Mouse (Mus musculus) CH12.LX (cell line): ENCODE measurements around the gene H3f3b. TPM values are rescaled to one million over a fixed set of nuclear protein-coding genes. Genes with fewer than 3 reads are reported as not detected.

ENCODE experiments used
- DNase-seq: peaks from one replicate; pipeline ENCODE4 v3.0.0-alpha.2; 2013; ENCODE audit errors: extremely low read depth
- H3K27ac ChIP-seq: 2 replicates; pipeline ENCODE4 v1.5.1; 2012; ENCODE audit warnings: low read depth, mild to moderate bottlenecking, control low read depth, moderate library complexity; ENCODE audit not compliant: insufficient read depth
- H3K27me3 ChIP-seq: replicated peaks from 2 replicates; pipeline ENCODE3; 2012; ENCODE audit warnings: inconsistent platforms
- H3K36me3 ChIP-seq, 2 experiments: replicated peaks in 1 of 2; 2 replicates each; pipeline versions ENCODE3 to v1.6.1; 2012; ENCODE audit warnings: inconsistent platforms in 1 of 2, low read length in 1 of 2, mild to moderate bottlenecking in 1 of 2, mixed read lengths in 1 of 2, moderate library complexity in 1 of 2; ENCODE audit not compliant: control insufficient read depth in 1 of 2, insufficient read depth in 1 of 2
- H3K4me1 ChIP-seq, 2 experiments: 2 replicates each; pipeline ENCODE4 v1.6.1; 2012; ENCODE audit warnings: inconsistent platforms in 1 of 2, moderate library complexity in 1 of 2; ENCODE audit not compliant: insufficient read depth in 2 of 2, control insufficient read depth in 1 of 2
- H3K4me2 ChIP-seq: 2 replicates; pipeline ENCODE4 v1.6.1; 2012; ENCODE audit warnings: low read depth, mild to moderate bottlenecking, control low read depth; ENCODE audit not compliant: poor library complexity, insufficient read depth, severe bottlenecking
- H3K4me3 ChIP-seq, 3 experiments: fragments of 150-350 bp in 1 of 3; sonication (generic) in 1 of 3; replicated peaks in 1 of 3; 2 replicates each; pipeline versions ENCODE3 to v1.5.1; 2011 to 2012; ENCODE audit warnings: low read depth in 2 of 3, low read length in 2 of 3, mild to moderate bottlenecking in 2 of 3, moderate library complexity in 2 of 3, control low read depth in 1 of 3, improper control_type of control experiment in 1 of 3, inconsistent platforms in 1 of 3, mixed read lengths in 1 of 3; ENCODE audit not compliant: poor library complexity in 1 of 3
- H3K79me2 ChIP-seq: replicated peaks from 2 replicates; pipeline ENCODE4 v1.6.1; 2012; ENCODE audit warnings: mild to moderate bottlenecking, moderate library complexity; ENCODE audit not compliant: control insufficient read depth, poor library complexity, insufficient read depth, severe bottlenecking; ENCODE audit errors: extremely low read depth
- H3K9ac ChIP-seq: 2 replicates; pipeline ENCODE4 v1.6.1; 2012; ENCODE audit warnings: low read depth, mild to moderate bottlenecking, control low read depth, moderate library complexity; ENCODE audit not compliant: insufficient read depth
- H3K9me3 ChIP-seq: replicated peaks from 2 replicates; pipeline ENCODE3; 2012; ENCODE audit warnings: low read length, inconsistent platforms, mixed read lengths
- CHD2 ChIP-seq: IDR thresholded peaks from 2 replicates; pipeline ENCODE4 v1.6.1; 2011; ENCODE audit warnings: low read length, improper control_type of control experiment
- CTCF ChIP-seq, 2 experiments: IDR thresholded peaks in 1 of 2; conservative IDR thresholded peaks in 1 of 2; 2 replicates each; pipeline ENCODE4 v1.5.1; 2011 to 2012; ENCODE audit warnings: low read depth in 2 of 2, low read length in 2 of 2, improper control_type of control experiment in 1 of 2, inconsistent platforms in 1 of 2, mild to moderate bottlenecking in 1 of 2, moderate library complexity in 1 of 2
- ELF1 ChIP-seq: IDR thresholded peaks from 2 replicates; pipeline ENCODE4 v1.6.1; 2014; ENCODE audit warnings: low read depth, mild to moderate bottlenecking, inconsistent platforms, low read length, improper control_type of control experiment
- EP300 ChIP-seq: IDR thresholded peaks from 2 replicates; pipeline ENCODE4 v1.6.1; 2011; ENCODE audit warnings: low read length, improper control_type of control experiment
- ETS1 ChIP-seq: conservative IDR thresholded peaks from 2 replicates; pipeline ENCODE4 v1.6.1; 2012; ENCODE audit warnings: low read depth, mild to moderate bottlenecking, inconsistent platforms, low read length, improper control_type of control experiment, moderate library complexity
- GABPA ChIP-seq: IDR thresholded peaks from 2 replicates; pipeline ENCODE4 v1.6.1; 2012; ENCODE audit warnings: low read depth, low read length, improper control_type of control experiment, inconsistent platforms; ENCODE audit not compliant: insufficient replicate concordance
- HCFC1 ChIP-seq: IDR thresholded peaks from 2 replicates; pipeline ENCODE4 v1.6.1; 2012; ENCODE audit warnings: low read depth, mild to moderate bottlenecking, inconsistent platforms, low read length, improper control_type of control experiment
- JUN ChIP-seq: IDR thresholded peaks from 2 replicates; pipeline ENCODE4 v1.6.1; 2011; ENCODE audit warnings: low read depth, mild to moderate bottlenecking, low read length, improper control_type of control experiment, moderate library complexity; ENCODE audit not compliant: insufficient read depth
- KAT2A ChIP-seq: IDR thresholded peaks from 2 replicates; pipeline ENCODE4 v1.6.1; 2012; ENCODE audit warnings: low read length, improper control_type of control experiment, inconsistent platforms; ENCODE audit not compliant: insufficient replicate concordance
- MAX ChIP-seq: IDR thresholded peaks from 2 replicates; pipeline ENCODE4 v1.6.1; 2011; ENCODE audit warnings: low read length, improper control_type of control experiment
- MAZ ChIP-seq: IDR thresholded peaks from 2 replicates; pipeline ENCODE4 v1.6.1; 2012; ENCODE audit warnings: low read depth, mild to moderate bottlenecking, inconsistent platforms, low read length, improper control_type of control experiment, moderate library complexity
- MXI1 ChIP-seq: IDR thresholded peaks from 2 replicates; pipeline ENCODE4 v1.6.1; 2011; ENCODE audit warnings: mild to moderate bottlenecking, low read depth, low read length, improper control_type of control experiment
- MYC ChIP-seq: IDR thresholded peaks from 2 replicates; pipeline ENCODE4 v1.6.1; 2011; ENCODE audit warnings: low read depth, mild to moderate bottlenecking, improper control_type of control experiment, low read length
- NELFE ChIP-seq: IDR thresholded peaks from 2 replicates; pipeline ENCODE4 v1.6.1; 2011; ENCODE audit warnings: low read depth, low read length, improper control_type of control experiment
- PAX5 ChIP-seq: IDR thresholded peaks from 2 replicates; pipeline ENCODE4 v1.6.1; 2012; ENCODE audit warnings: low read length, inconsistent platforms, mixed read lengths
- POLR2A ChIP-seq: IDR thresholded peaks from 2 replicates; pipeline ENCODE4 v1.6.1; 2011; ENCODE audit warnings: low read depth, mild to moderate bottlenecking, improper control_type of control experiment, low read length
- POLR2AphosphoS2 ChIP-seq: IDR thresholded peaks from 2 replicates; pipeline ENCODE4 v1.6.1; 2011; ENCODE audit warnings: low read depth, low read length, improper control_type of control experiment
- RAD21 ChIP-seq: IDR thresholded peaks from 2 replicates; pipeline ENCODE4 v1.6.1; 2011; ENCODE audit warnings: low read depth, mild to moderate bottlenecking, low read length, improper control_type of control experiment, moderate library complexity
- RCOR1 ChIP-seq: conservative IDR thresholded peaks from 2 replicates; pipeline ENCODE4 v1.6.1; 2012; ENCODE audit warnings: low read depth, mild to moderate bottlenecking, inconsistent platforms, low read length, improper control_type of control experiment
- SMC3 ChIP-seq: IDR thresholded peaks from 2 replicates; pipeline ENCODE4 v1.6.1; 2011; ENCODE audit warnings: low read depth, low read length, improper control_type of control experiment
- TBP ChIP-seq: conservative IDR thresholded peaks from 2 replicates; pipeline ENCODE4 v1.6.1; 2011; ENCODE audit warnings: low read depth, low read length, improper control_type of control experiment
- TCF12 ChIP-seq: IDR thresholded peaks from 2 replicates; pipeline ENCODE4 v1.6.1; 2014; ENCODE audit warnings: low read depth, mild to moderate bottlenecking, inconsistent platforms, low read length, improper control_type of control experiment
- UBTF ChIP-seq: IDR thresholded peaks from 2 replicates; pipeline ENCODE4 v1.6.1; 2012; ENCODE audit warnings: low read depth, mild to moderate bottlenecking, inconsistent platforms, low read length, improper control_type of control experiment, moderate library complexity
- USF1 ChIP-seq: IDR thresholded peaks from 2 replicates; pipeline ENCODE4 v1.6.1; 2014; ENCODE audit warnings: low read depth, mild to moderate bottlenecking, inconsistent platforms, low read length, improper control_type of control experiment
- USF2 ChIP-seq: conservative IDR thresholded peaks from 2 replicates; pipeline ENCODE4 v1.6.1; 2011; ENCODE audit warnings: low read depth, low read length, improper control_type of control experiment
- ZKSCAN1 ChIP-seq: IDR thresholded peaks from 2 replicates; pipeline ENCODE4 v1.6.1; 2012; ENCODE audit warnings: low read depth, inconsistent platforms, low read length, improper control_type of control experiment, borderline replicate concordance
- ZNF384 ChIP-seq: IDR thresholded peaks from 2 replicates; pipeline ENCODE4 v1.6.1; 2012; ENCODE audit warnings: low read depth, low read length, improper control_type of control experiment, inconsistent platforms
- dilution Hi-C: fragments of 300-500 bp; cut with MboI; formaldehyde crosslinking; loops from 2 replicates; pipeline ENCODE4 v1.14.3; 2020; ENCODE audit warnings: low sequenced_read_pairs; ENCODE audit not compliant: extremely low pct_unique_long_range_greater_than_20kb, extremely low pct_ligation_motif_present
- in situ Hi-C: fragments of 300-500 bp; cut with MboI; formaldehyde crosslinking; loops from 3 replicates; pipeline ENCODE4 v1.14.3; 2019; ENCODE audit warnings: low sequenced_read_pairs, low pct_ligation_motif_present, low pct_unique_long_range_greater_than_20kb, mixed read lengths
- polyA plus RNA-seq: library from polyadenylated mRNA; unstranded; fragments of >175 nt; gene quantifications from 2 replicates; pipeline ENCODE4 v1.2.1, GENCODE M21; 2012; ENCODE audit warnings: low read depth; ENCODE audit not compliant: insufficient read length
- total RNA-seq, 2 experiments: library from RNA; depleted of rRNA; stranded (reverse); fragments of 300-350 nt in 1 of 2; fragments of >200 nt in 1 of 2; gene quantifications; 2 replicates each; pipeline ENCODE4 v1.2.3; 2012 to 2014

Gene H3f3b
- total and polyA plus RNA-seq, 3 experiments = 340 to 889 (median 567) TPM

GRCm38 (mm10) chr11:116008411-116008810 is 19.4 kb downstream of the H3f3b start:
- no peak overlapping the region for H3K27ac ChIP-seq
- dilution Hi-C loops = no loop called here
- H3K79me2 ChIP-seq = peaks cover 6% of the 10 kb centered on the region; the same call in 1 of the 2 replicates
- no peak for DNase-seq
- no peak for TF ChIP-seq ZKSCAN1
- TF ChIP-seq POLR2A = no peak
- no peak for TF ChIP-seq NELFE
- TF ChIP-seq KAT2A = no peak
- TF ChIP-seq PAX5 = no peak
- no peak for TF ChIP-seq CTCF (conservative IDR thresholded peaks at IDR 0.05 in 1 of 2, IDR thresholded peaks at IDR 0.05 in 1 of 2; ENCODE audit: low read depth in 2 of 2, low read length in 2 of 2)
- TF ChIP-seq CHD2 = no peak
- TF ChIP-seq RCOR1 = no peak
- no peak for TF ChIP-seq RAD21
- TF ChIP-seq TBP = no peak
- no peak for TF ChIP-seq ETS1
- TF ChIP-seq JUN = no peak
- no peak for TF ChIP-seq MXI1
- TF ChIP-seq MAX = no peak
- TF ChIP-seq ELF1 = no peak
- TF ChIP-seq POLR2AphosphoS2 = no peak
- no peak for TF ChIP-seq HCFC1
- no peak for TF ChIP-seq ZNF384
- TF ChIP-seq, all 38 proteins: peak for 0
- Histone ChIP-seq H3K9ac (no peak overlapping the region), H3K9me3 (peaks cover 4% of the 10 kb centered on the region), H3K36me3 (peaks cover 41 to 64% of the 10 kb centered on the region in 2 experiments), H3K27me3 (no peaks in the 10 kb centered on the region), H3K4me3 (no peak overlapping the region), H3K4me1 (peaks cover 11 to 40% of the 10 kb centered on the region in 2 experiments), H3K4me2 (no peak overlapping the region)
- in situ Hi-C loops = loop anchor here (5.0 to 25.0 kb wide), 2 partner anchors 76 to 396 kb away; partner anchors contain the start of genes Gga3, Mif4gd, Mrps7 and Recql5

GRCm38 (mm10) chr11:116007095-116007850 is 20.5 kb downstream of the H3f3b start:
- dilution Hi-C loops (no loop called here), in situ Hi-C loops (loop anchor here (5.0 to 25.0 kb wide), 2 partner anchors 75 to 395 kb away; partner anchors contain the start of genes Gga3, Mif4gd, Mrps7 and Recql5)
- no peaks in the 10 kb centered on the region for H3K27me3 ChIP-seq
- peaks cover 6 to 33% of the 10 kb centered on the region in 2 experiments; a peak in 3 of 4 replicates for H3K4me1 ChIP-seq
- H3K4me2 ChIP-seq = no peak overlapping the region
- no peak overlapping the region for H3K4me3 ChIP-seq
- H3K36me3 ChIP-seq = peaks cover 41 to 64% of the 10 kb centered on the region in 2 experiments
- TF ChIP-seq MXI1 = no peak
- TF ChIP-seq UBTF = no peak
- no peak for TF ChIP-seq RAD21
- TF ChIP-seq USF2 = no peak
- no peak for TF ChIP-seq MYC
- TF ChIP-seq PAX5 = no peak
- no peak for TF ChIP-seq MAX
- no peak for TF ChIP-seq ELF1
- no peak for TF ChIP-seq SMC3
- no peak for TF ChIP-seq ZKSCAN1
- TF ChIP-seq MAZ = no peak
- no peak for TF ChIP-seq RCOR1
- no peak for TF ChIP-seq GABPA
- TF ChIP-seq TBP = no peak
- TF ChIP-seq TCF12 = no peak
- no peak for TF ChIP-seq USF1
- no peak for TF ChIP-seq ZNF384
- no peak for TF ChIP-seq EP300
- H3K9me3 ChIP-seq = peaks cover 9% of the 10 kb centered on the region
- no peak for DNase-seq
- peaks cover 6% of the 10 kb centered on the region; the same call in 1 of the 2 replicates for H3K79me2 ChIP-seq
- no peak overlapping the region for H3K9ac ChIP-seq
- H3K27ac ChIP-seq = no peak overlapping the region
